Mouse (Mus musculus) stomach, postnatal 0 days (tissue): Measurements from ENCODE around the gene Nploc4. TPM values are rescaled to one million over a fixed set of nuclear protein-coding genes. Genes with fewer than 3 reads are reported as not detected.

Experiments used
- ATAC-seq: fragments of 200-750 bp; cut with Nextera tagmentation; 2 replicates; pipeline ENCODE4 v1.8.0; 2017; ENCODE audit not compliant: low FRiP score, low TSS enrichment
- DNase-seq: peaks from one replicate; pipeline ENCODE4 v3.0.0-alpha.2; 2016; ENCODE audit warnings: low spot score
- H3K27ac ChIP-seq: fragments of 300-500 bp; sonication (generic); replicated peaks from 2 replicates; pipeline ENCODE4 v1.5.1; 2014; ENCODE audit warnings: mild to moderate bottlenecking, control low read depth
- H3K27me3 ChIP-seq: fragments of 300-500 bp; sonication (generic); 2 replicates; pipeline ENCODE4 v1.6.1; 2014; ENCODE audit warnings: low read length; ENCODE audit not compliant: control insufficient read depth, insufficient read depth
- H3K36me3 ChIP-seq: fragments of 300-500 bp; sonication (generic); 2 replicates; pipeline ENCODE4 v1.6.1; 2014; ENCODE audit warnings: low read length, mixed read lengths; ENCODE audit not compliant: control insufficient read depth, insufficient read depth
- H3K4me1 ChIP-seq: fragments of 300-500 bp; sonication (generic); replicated peaks from 2 replicates; pipeline ENCODE4 v1.6.1; 2014; ENCODE audit warnings: antibody characterized with exemption; ENCODE audit not compliant: control insufficient read depth, insufficient read depth
- H3K4me2 ChIP-seq: fragments of 300-500 bp; sonication (generic); replicated peaks from 2 replicates; pipeline ENCODE4 v1.6.1; 2014; ENCODE audit warnings: low read depth, mild to moderate bottlenecking, control low read depth, moderate library complexity
- H3K4me3 ChIP-seq: fragments of 300-500 bp; sonication (generic); 2 replicates; pipeline ENCODE4 v1.5.1; 2014; ENCODE audit warnings: low read depth, low read length, control low read depth
- H3K9ac ChIP-seq: fragments of 300-500 bp; sonication (generic); 2 replicates; pipeline ENCODE4 v1.6.1; 2014; ENCODE audit warnings: mild to moderate bottlenecking, low read length, control low read depth, mixed read lengths
- H3K9me3 ChIP-seq: fragments of 300-500 bp; sonication (generic); 2 replicates; pipeline ENCODE4 v1.6.1; 2016; ENCODE audit warnings: low read length; ENCODE audit not compliant: control insufficient read depth
- CTCF ChIP-seq: IDR thresholded peaks from 2 replicates; pipeline ENCODE4 v1.5.1; 2016; ENCODE audit warnings: antibody characterized with exemption, low read depth, mild to moderate bottlenecking, moderate library complexity
- EP300 ChIP-seq: optimal IDR thresholded peaks from 2 replicates; pipeline ENCODE3; 2016; ENCODE audit warnings: antibody characterized with exemption
- WGBS: fragments of 180-500 bp; shearing (Covaris S2); extraction: QIAGEN DNeasy Blood & Tissue Kit; methylation state at CpG from one replicate; pipeline ENCODE4 v1.1.7; 2014; 5-methylcytosine and 5-hydroxymethylcytosine counted together
- polyA plus RNA-seq: library from polyadenylated mRNA; unstranded; fragments of >200 nt; fragmentation: Nextera tagmentation; extraction: Ambion mirVana; gene quantifications from 2 replicates; pipeline ENCODE4 v1.2.1, GENCODE M21; 2015

The Nploc4 gene
- polyA plus RNA-seq, 1 experiment from 2014 or later: 15.7 TPM

DNA sequence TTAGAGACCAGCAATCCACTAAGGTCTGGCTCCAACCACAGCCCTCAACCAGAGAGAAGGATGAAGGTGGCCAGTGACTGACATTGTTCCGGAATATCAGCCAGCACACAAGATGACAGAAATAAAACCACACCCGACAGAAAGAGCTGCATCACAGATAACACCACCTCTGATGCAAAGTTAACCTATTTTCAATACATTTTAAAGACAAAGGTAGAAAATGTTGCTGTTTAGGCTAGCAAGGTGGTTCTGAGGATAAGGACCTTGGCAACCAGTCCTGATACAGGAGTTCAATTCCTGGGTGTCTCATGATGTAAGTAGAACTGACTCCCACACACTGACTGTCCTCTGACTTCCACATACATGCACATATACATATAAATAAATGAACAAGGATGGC, 38.2 kb downstream of the Nploc4 start:
- 94% methylated on average over 2 of the region's 2 CpGs for WGBS
- DNase-seq (no peak), ATAC-seq (no peak)
- Histone ChIP-seq H3K9ac (no peak overlapping the region), H3K9me3 (no peaks in the 10 kb centered on the region), H3K4me2 (no peak overlapping the region), H3K27ac (no peak overlapping the region), H3K27me3 (no peaks in the 10 kb centered on the region), H3K36me3 (peaks cover 19% of the 10 kb centered on the region), H3K4me1 (no peaks in the 10 kb centered on the region), H3K4me3 (no peak overlapping the region)
- TF ChIP-seq EP300 (no peak), CTCF (no peak)

DNA sequence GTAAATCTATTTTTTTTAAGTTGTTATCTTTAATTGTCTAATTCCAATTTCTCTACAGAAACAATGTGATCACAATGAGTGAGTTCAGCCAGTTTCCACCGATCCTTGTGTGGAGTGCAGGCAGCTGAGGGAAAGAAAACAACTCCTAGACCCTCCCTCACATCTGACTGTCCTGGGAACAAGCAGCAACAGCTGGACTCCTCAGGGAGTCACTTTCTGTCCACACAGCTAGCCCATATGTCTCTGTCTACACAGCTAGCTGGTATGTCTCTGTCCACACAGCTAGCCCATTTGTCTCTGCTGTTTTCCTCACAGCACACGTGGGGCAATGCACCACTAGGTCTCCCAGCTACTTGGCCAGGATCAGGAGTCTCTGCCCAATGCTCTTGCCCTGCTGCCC, 39.9 kb downstream of the Nploc4 start:
- Histone ChIP-seq H3K27ac (no peak overlapping the region), H3K4me2 (no peak overlapping the region), H3K4me1 (no peaks in the 10 kb centered on the region), H3K4me3 (no peak overlapping the region), H3K9me3 (no peaks in the 10 kb centered on the region), H3K27me3 (no peaks in the 10 kb centered on the region), H3K9ac (no peak overlapping the region), H3K36me3 (peaks cover 11% of the 10 kb centered on the region; the same call in 1 of the 2 replicates)
- ATAC-seq (no peak), DNase-seq (no peak)
- TF ChIP-seq EP300 (no peak), CTCF (no peak)
- 68% methylated on average over 2 of the region's 2 CpGs for WGBS

DNA sequence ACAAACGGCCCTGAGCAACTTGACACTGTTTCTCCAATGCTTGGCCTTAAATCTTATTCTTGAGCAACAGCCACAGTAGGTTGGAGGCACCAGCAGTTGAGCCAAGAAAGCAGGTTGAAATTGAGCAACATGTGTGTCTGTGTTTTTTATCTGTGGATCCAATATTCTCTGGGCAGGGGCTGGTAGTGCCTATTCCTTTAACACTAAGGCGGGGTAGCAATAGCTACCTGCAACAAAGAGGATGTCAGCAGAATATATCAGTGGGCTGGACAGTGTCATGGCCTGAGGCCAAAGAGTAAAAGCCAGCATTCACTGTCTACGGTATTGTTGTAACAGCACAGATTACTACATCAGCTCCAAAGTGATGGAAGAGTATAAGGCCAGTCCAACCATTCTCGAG, 41.8 kb downstream of the Nploc4 start:
- Histone ChIP-seq H3K27ac (no peak overlapping the region), H3K27me3 (no peaks in the 10 kb centered on the region), H3K4me1 (no peaks in the 10 kb centered on the region), H3K9me3 (no peaks in the 10 kb centered on the region), H3K4me2 (no peak overlapping the region), H3K9ac (no peak overlapping the region), H3K36me3 (peaks cover 10% of the 10 kb centered on the region; the same call in 1 of the 2 replicates), H3K4me3 (no peak overlapping the region)
- no peak for TF ChIP-seq CTCF
- no peak for TF ChIP-seq EP300
- no peak for ATAC-seq
- 64% methylated on average over 4 of the region's 4 CpGs for WGBS
- DNase-seq: no peak

DNA sequence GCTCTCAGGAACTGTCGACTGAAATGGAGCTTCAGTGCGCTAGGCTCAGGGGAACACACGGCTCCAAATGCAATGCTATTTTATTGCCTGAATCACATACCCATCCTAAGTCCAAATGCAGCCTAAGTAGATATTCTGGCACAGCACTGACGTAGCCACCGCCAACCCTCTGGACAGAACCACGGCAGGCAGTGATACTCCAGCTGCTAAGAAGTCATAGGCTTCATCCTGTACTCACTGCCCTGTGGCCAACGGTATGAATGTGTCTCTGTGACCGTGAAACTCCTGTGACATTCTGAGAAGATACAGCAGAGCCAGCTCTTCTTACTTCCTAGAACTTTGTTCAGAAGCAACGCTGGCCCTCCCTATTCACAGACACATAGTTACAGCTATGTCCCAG, 48.9 kb downstream of the Nploc4 start:
- H3K4me2 ChIP-seq: no peak overlapping the region
- H3K4me1 ChIP-seq: no peaks in the 10 kb centered on the region
- 91% methylated on average over 9 of the region's 9 CpGs for WGBS
- no peak overlapping the region for H3K4me3 ChIP-seq
- no peak overlapping the region for H3K27ac ChIP-seq
- H3K36me3 ChIP-seq: peaks cover 25% of the 10 kb centered on the region
- no peak for ATAC-seq
- DNase-seq: no peak
- TF ChIP-seq EP300 (no peak), CTCF (no peak)
- H3K27me3 ChIP-seq: no peaks in the 10 kb centered on the region
- H3K9ac ChIP-seq: no peak overlapping the region
- H3K9me3 ChIP-seq: no peaks in the 10 kb centered on the region

DNA sequence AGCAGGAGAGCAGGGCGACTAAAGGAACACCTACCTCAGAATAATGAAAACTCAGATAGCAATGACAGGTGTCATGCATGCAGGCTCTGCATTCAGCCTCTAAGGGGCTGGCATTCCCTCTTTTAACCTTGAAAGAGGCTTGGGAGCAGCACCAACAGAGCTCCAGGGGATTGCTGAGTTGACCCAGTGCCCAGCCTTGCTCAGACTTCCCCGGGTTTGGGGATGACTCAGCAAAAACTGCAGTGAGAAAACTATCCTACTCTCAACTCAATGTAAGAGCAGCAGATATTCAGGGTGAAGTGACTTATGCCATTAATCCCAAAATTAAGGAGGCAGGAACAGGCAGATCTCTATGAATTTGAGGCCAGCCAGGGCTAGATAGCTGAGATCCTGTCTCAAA, 50.4 kb downstream of the Nploc4 start:
- no peaks in the 10 kb centered on the region for H3K4me1 ChIP-seq
- peaks cover 31% of the 10 kb centered on the region for H3K36me3 ChIP-seq
- TF ChIP-seq CTCF (no peak), EP300 (no peak)
- WGBS: 54% methylated on average over 2 of the region's 2 CpGs
- H3K9ac ChIP-seq: no peak overlapping the region
- H3K27me3 ChIP-seq: no peaks in the 10 kb centered on the region
- no peaks in the 10 kb centered on the region for H3K9me3 ChIP-seq
- ATAC-seq (no peak), DNase-seq (no peak)
- no peak overlapping the region for H3K4me2 ChIP-seq
- H3K4me3 ChIP-seq: no peak overlapping the region
- H3K27ac ChIP-seq: no peak overlapping the region

- no peak overlapping the region for H3K27ac ChIP-seq
- no peak for ATAC-seq
- no peak overlapping the region for H3K4me2 ChIP-seq
- no peak for DNase-seq
- H3K4me1 ChIP-seq: no peaks in the 10 kb centered on the region
- H3K9ac ChIP-seq: no peak overlapping the region
- no peaks in the 10 kb centered on the region for H3K27me3 ChIP-seq
- H3K9me3 ChIP-seq: no peaks in the 10 kb centered on the region
- 92% methylated on average over 6 of the region's 6 CpGs for WGBS
- H3K4me3 ChIP-seq: no peak overlapping the region
- peaks cover 36% of the 10 kb centered on the region for H3K36me3 ChIP-seq
- TF ChIP-seq EP300 (no peak), CTCF (no peak)
These were observed 50.9 kb downstream of the Nploc4 start for GRCm38 (mm10) chr11:120386632-120387031.
